Mouse (Mus musculus): ENCODE results near the gene Mknk2. TPM values are rescaled to one million over a fixed set of nuclear protein-coding genes. Genes with fewer than 3 reads are reported as not detected.
"Not testable (repeated sequence)": the region's sequence is repeated elsewhere in the genome, so short reads cannot be mapped to it uniquely, and the experiment has no call there.

Gene Mknk2
- total RNA-seq, 2 experiments from 2014 or later: 40.2 to 40.8 TPM

- ATAC-seq (replicated peaks; ENCODE audit: low FRiP score, poor library complexity, severe bottlenecking): peak; percentile 67
Observed at GRCm38 (mm10) chr10:80656130-80656862, 21.6 kb downstream of the Mknk2 start.

- ATAC-seq (replicated peaks; ENCODE audit: low FRiP score, poor library complexity, severe bottlenecking): no peak
Observed at GRCm38 (mm10) chr10:80655406-80656129, 22.3 kb downstream of the Mknk2 start.

GRCm38 (mm10) chr10:80654866-80655265 is 23.0 kb downstream of the Mknk2 start:
- no peak for ATAC-seq (replicated peaks; ENCODE audit: low FRiP score, poor library complexity, severe bottlenecking)

GRCm38 (mm10) chr10:80653156-80653720 is 24.7 kb downstream of the Mknk2 start:
- no peak for ATAC-seq (replicated peaks; ENCODE audit: low FRiP score, poor library complexity, severe bottlenecking)

- ATAC-seq (replicated peaks; ENCODE audit: low FRiP score, poor library complexity, severe bottlenecking): no peak
Observed at GRCm38 (mm10) chr10:80650392-80650791, 27.5 kb downstream of the Mknk2 start.

- not testable (repeated sequence) for ATAC-seq (replicated peaks; ENCODE audit: low FRiP score, poor library complexity, severe bottlenecking)
Observed at GRCm38 (mm10) chr10:80649910-80650309, 28.0 kb downstream of the Mknk2 start.

GRCm38 (mm10) chr10:80646936-80647335 is 31.0 kb downstream of the Mknk2 start:
- no peak for ATAC-seq (replicated peaks; ENCODE audit: low FRiP score, poor library complexity, severe bottlenecking)

- no peak for ATAC-seq (replicated peaks; ENCODE audit: low FRiP score, poor library complexity, severe bottlenecking)
Observed at GRCm38 (mm10) chr10:80635345-80635744, 42.6 kb downstream of the Mknk2 start.

- ATAC-seq (replicated peaks; ENCODE audit: low FRiP score, poor library complexity, severe bottlenecking): no peak
Observed at GRCm38 (mm10) chr10:80628925-80629324, 49.0 kb downstream of the Mknk2 start.

- no peak for ATAC-seq (replicated peaks; ENCODE audit: low FRiP score, poor library complexity, severe bottlenecking)
Observed at GRCm38 (mm10) chr10:80627685-80628084, 50.2 kb downstream of the Mknk2 start.

- no peak for ATAC-seq (replicated peaks; ENCODE audit: low FRiP score, poor library complexity, severe bottlenecking)
Observed at GRCm38 (mm10) chr10:80625764-80626163, 52.1 kb downstream of the Mknk2 start.

GRCm38 (mm10) chr10:80623457-80624191 is 54.3 kb downstream of the Mknk2 start:
- no peak for ATAC-seq (replicated peaks; ENCODE audit: low FRiP score, poor library complexity, severe bottlenecking)

- ATAC-seq (replicated peaks; ENCODE audit: low FRiP score, poor library complexity, severe bottlenecking): no peak
Observed at GRCm38 (mm10) chr10:80622661-80623456, 55.1 kb downstream of the Mknk2 start, which contains the start of gene Csnk1g2. Gene Csnk1g2 (plus strand): TSS chr10:80622838.

- ATAC-seq (replicated peaks; ENCODE audit: low FRiP score, poor library complexity, severe bottlenecking): peak; percentile 82
Observed at GRCm38 (mm10) chr10:80621940-80622660, 55.8 kb downstream of the Mknk2 start.

- ATAC-seq (replicated peaks; ENCODE audit: low FRiP score, poor library complexity, severe bottlenecking): no peak
Observed at GRCm38 (mm10) chr10:80621690-80621939, 56.3 kb downstream of the Mknk2 start.

- ATAC-seq (replicated peaks; ENCODE audit: low FRiP score, poor library complexity, severe bottlenecking): 0 out of 2 replicates have a peak, but pooled peaks have one; percentile 0
Observed at GRCm38 (mm10) chr10:80620796-80621689, 56.9 kb downstream of the Mknk2 start.

GRCm38 (mm10) chr10:80620365-80620764 is 57.5 kb downstream of the Mknk2 start:
- no peak for ATAC-seq (replicated peaks; ENCODE audit: low FRiP score, poor library complexity, severe bottlenecking)
